Mouse (Mus musculus) thymus, adult 2 months (tissue): ENCODE measurements around the gene Ciapin1.

Source experiments
- CTCF ChIP-seq: fragments of 200-500 bp; IDR thresholded peaks from 2 replicates; pipeline ENCODE4 v1.5.1; 2012; ENCODE audit warnings: mild to moderate bottlenecking, control low read depth, low read length, moderate library complexity, borderline replicate concordance; ENCODE audit not compliant: control insufficient read depth, poor library complexity, insufficient read depth; ENCODE audit errors: extremely low read depth
- POLR2A ChIP-seq: fragments of 200-500 bp; IDR thresholded peaks from 2 replicates; pipeline ENCODE4 v1.6.1; 2012; ENCODE audit warnings: mild to moderate bottlenecking, low read length, control low read depth, moderate library complexity; ENCODE audit not compliant: control insufficient read depth, poor library complexity, insufficient read depth; ENCODE audit errors: extremely low read depth

- TF ChIP-seq POLR2A, result no peak
- no peak for TF ChIP-seq CTCF
Observed at GRCm38 (mm10) chr8:94807506-94807905, 30.7 kb downstream of the Ciapin1 start.
